Mouse (Mus musculus): ENCODE measurements around the gene Cap2. TPM values are rescaled to one million over a fixed set of nuclear protein-coding genes. Genes with fewer than 3 reads are reported as not detected.

Gene Cap2
- polyA plus RNA-seq (2015; fragmentation: Nextera tagmentation; extraction: Ambion mirVana), result 170 and 181 TPM in 2 replicates

GRCm38 (mm10) chr13:46501800-46502389, at the start of gene Cap2:
Cap2 (plus strand) TSS chr13:46501848.

DNA sequence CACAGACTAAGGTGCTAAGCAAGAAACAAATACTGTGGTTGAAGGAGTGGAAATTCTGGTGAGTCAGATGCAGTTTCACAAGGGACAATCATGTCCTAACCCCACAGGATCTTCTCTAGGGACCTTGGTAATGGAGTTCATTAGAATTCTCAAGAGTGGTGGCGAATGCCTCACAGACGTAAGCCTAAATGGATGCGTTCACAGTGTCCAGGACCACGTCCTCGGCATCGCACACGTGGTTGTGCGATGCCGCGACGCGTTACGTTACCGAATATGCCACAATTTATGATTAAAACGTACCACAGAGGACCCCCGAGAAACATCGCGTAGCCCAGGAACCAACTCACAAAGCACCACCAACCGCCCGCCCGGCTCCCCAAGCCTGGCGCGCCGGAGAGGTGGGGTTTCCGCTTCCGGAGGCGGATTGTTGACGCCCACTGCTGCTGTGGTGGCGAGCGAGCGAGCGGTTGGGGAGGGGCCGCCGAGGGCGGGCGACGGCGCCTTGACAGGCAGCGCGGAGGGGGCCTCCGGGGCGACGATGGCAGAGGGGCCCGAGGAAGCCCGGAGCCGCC, 167.5 kb downstream of the Cap2 start, which contains the start of gene Fam8a1:
Gene Fam8a1 (plus strand): TSS at position 475 of the 572 bp plus-strand sequence.

Other genes with a start within 250 kb of the Cap2 start
- 2.3 and 3.7 TPM in 2 replicates for gene Stmnd1, start 228.1 kb upstream of the Cap2 start, polyA plus RNA-seq (2015; fragmentation: Nextera tagmentation; extraction: Ambion mirVana)
- gene Rbm24, start 83.4 kb upstream of the Cap2 start, polyA plus RNA-seq (2015; fragmentation: Nextera tagmentation; extraction: Ambion mirVana), result 55.5 and 59.5 TPM in 2 replicates
- gene Fam8a1, start 167.7 kb downstream of the Cap2 start, polyA plus RNA-seq (2015; fragmentation: Nextera tagmentation; extraction: Ambion mirVana), result 11.5 and 12.0 TPM in 2 replicates
- 7.8 and 8.0 TPM in 2 replicates for gene Nup153, start 226.1 kb downstream of the Cap2 start, polyA plus RNA-seq (2015; fragmentation: Nextera tagmentation; extraction: Ambion mirVana)

Measured in skeletal muscle tissue, postnatal 0 days (tissue).